Mouse (Mus musculus) heart, adult 18-20 months (tissue): ENCODE results near the gene Aqp5. TPM values are rescaled to one million over a fixed set of nuclear protein-coding genes. Genes with fewer than 3 reads are reported as not detected.

ENCODE experiments used
- DNase-seq, 2 experiments: peaks; one replicate each; pipeline ENCODE4 v3.0.0; 2021 to 2022; ENCODE audit warnings: mixed read lengths in 1 of 2
- total RNA-seq, 2 experiments: library from RNA; stranded (reverse); gene quantifications; 2 replicates each; pipeline ENCODE4 v1.2.3; 2021

The Aqp5 gene
- total RNA-seq, 2 experiments from 2014 or later = 0.30 to 2.5 TPM

DNA sequence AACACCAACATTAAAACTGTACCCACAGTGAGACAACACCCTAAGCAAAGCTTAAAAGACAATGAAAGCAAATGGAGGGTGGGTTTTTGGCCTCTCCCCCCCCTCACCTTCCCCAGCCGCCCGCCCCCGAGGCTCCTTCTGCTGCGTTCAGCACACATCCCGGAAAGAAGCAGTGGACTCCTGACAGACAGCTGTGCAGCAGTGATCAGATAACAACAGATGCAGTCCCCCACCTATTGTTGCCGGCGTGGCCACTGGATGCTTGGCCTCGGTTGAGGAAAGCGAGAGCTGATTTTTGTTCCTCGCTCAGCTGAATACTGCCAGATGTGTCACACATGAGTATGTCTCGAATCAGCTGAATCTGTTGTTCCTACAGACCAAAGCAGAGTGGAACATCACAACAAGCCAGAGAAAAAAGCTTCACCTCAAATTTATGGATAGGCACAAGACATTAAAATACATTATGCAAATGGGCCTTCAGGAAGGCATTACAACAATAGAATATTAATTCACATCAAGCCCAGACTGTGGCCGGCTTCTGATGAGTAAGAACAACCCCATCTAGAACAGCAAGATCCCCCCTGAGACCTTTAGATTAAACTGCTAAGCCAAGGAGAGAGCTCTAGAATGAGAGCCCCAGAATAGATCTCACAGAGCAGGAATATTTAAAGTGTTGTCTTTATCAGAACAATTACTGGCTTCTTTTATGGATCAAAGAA, 47.0 kb downstream of the Aqp5 start:
- no peak for DNase-seq

- no peak for DNase-seq
Observed at GRCm38 (mm10) chr15:99638124-99638485, 47.5 kb downstream of the Aqp5 start.

GRCm38 (mm10) chr15:99642622-99643021, 52.0 kb downstream of the Aqp5 start:
- DNase-seq = no peak

DNA sequence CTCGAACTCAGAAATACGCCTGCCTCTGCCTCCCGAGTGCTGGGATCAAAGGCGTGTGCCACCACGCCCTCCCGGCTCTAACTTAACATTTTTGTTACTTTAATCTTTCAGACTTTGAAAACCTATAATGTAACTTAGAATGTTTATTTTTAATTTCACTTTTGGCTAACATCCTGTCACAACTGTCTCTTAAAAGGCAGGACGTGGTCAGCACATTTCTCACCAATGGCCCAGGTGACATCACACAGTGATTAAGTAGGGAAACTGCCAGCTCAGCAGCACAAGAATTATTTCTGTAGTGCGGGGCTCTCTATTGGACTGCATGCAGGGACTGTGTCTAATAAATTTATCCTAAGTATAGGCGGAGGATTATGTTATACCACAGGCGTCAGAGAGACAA, 53.2 kb downstream of the Aqp5 start:
- DNase-seq = no peak

Other genes with a start within 250 kb of the Aqp5 start
- 10 to 100 TPM; 13.4 to 14.8 TPM for gene Fmnl3, start 220.3 kb upstream of the Aqp5 start, total RNA-seq
- gene Tmbim6, start 197.9 kb upstream of the Aqp5 start, total RNA-seq = 100 to 1,000 TPM; 225 to 256 TPM
- 1 to 10 TPM; 2.5 to 3.8 TPM for gene Nckap5l, start 133.0 kb upstream of the Aqp5 start, total RNA-seq
- 1 to 10 TPM; 3.7 to 3.9 TPM for gene Bcdin3d, start 116.1 kb upstream of the Aqp5 start, total RNA-seq
- gene Faim2, start 62.6 kb upstream of the Aqp5 start, total RNA-seq = under 1 TPM; 0.22 to 0.28 TPM
- gene Aqp2, start 11.7 kb upstream of the Aqp5 start, total RNA-seq = not detected
- gene Aqp6, start 10.6 kb downstream of the Aqp5 start, total RNA-seq = under 1 TPM in 1 of 2 experiments, not detected in 1; 0.25 TPM
- 1 to 10 TPM in 1 of 2 experiments, under 1 TPM in 1; 0.82 to 1.6 TPM for gene Racgap1, start 60.9 kb downstream of the Aqp5 start, total RNA-seq
- gene Asic1, start 79.6 kb downstream of the Aqp5 start, total RNA-seq = under 1 TPM in 1 of 2 experiments, not detected in 1; 0.49 TPM
- gene Smarcd1, start 111.3 kb downstream of the Aqp5 start, total RNA-seq = 10 to 100 TPM; 18.6 to 19.0 TPM
- 1 to 10 TPM; 2.4 to 4.3 TPM for gene Gm17349, start 114.7 kb downstream of the Aqp5 start, total RNA-seq
- 100 to 1,000 TPM in 1 of 2 experiments, 10 to 100 TPM in 1; 53.9 to 160 TPM for gene Gpd1, start 126.7 kb downstream of the Aqp5 start, total RNA-seq
- 100 to 1,000 TPM; 238 to 271 TPM for gene Cox14, start 134.8 kb downstream of the Aqp5 start, total RNA-seq
- 10 to 100 TPM; 16.6 to 19.9 TPM for gene Cers5, start 182.1 kb downstream of the Aqp5 start, total RNA-seq